Mouse (Mus musculus): ENCODE measurements around the gene Capn8.

- no peak for TF ChIP-seq CTCF (IDR thresholded peaks at IDR 0.05; ENCODE audit: control insufficient read depth, insufficient read depth, insufficient replicate concordance, low read depth, low read length)
- TF ChIP-seq POLR2A (IDR thresholded peaks at IDR 0.05; ENCODE audit: control insufficient read depth, low read depth, low read length) = no peak
These were observed 50.7 kb downstream of the Capn8 start for GRCm38 (mm10) chr1:182615465-182615864.

Data from testis, adult 2 months (tissue).